Mouse (Mus musculus) heart, embryonic 10.5 days (tissue): Measurements from ENCODE around the gene Gm7138. TPM values are rescaled to one million over a fixed set of nuclear protein-coding genes. Genes with fewer than 3 reads are reported as not detected.
"Not testable (repeated sequence)": the region's sequence is repeated elsewhere in the genome, so short reads cannot be mapped to it uniquely, and the experiment has no call there.

Experiments used
- DNase-seq: peaks from one replicate; pipeline ENCODE4 v3.0.0-alpha.2; 2017; ENCODE audit warnings: low spot score
- H3K27ac ChIP-seq: fragments of 300-500 bp; sonication (generic); 2 replicates; pipeline ENCODE4 v1.5.1; 2016; ENCODE audit warnings: mild to moderate bottlenecking
- H3K27me3 ChIP-seq: fragments of 300-500 bp; sonication (generic); 2 replicates; pipeline ENCODE4 v1.6.1; 2016; ENCODE audit warnings: mild to moderate bottlenecking; ENCODE audit not compliant: poor library complexity, insufficient read depth, severe bottlenecking
- H3K36me3 ChIP-seq: fragments of 300-500 bp; sonication (generic); 2 replicates; pipeline ENCODE4 v1.6.1; 2016; ENCODE audit warnings: mild to moderate bottlenecking, moderate library complexity
- H3K4me1 ChIP-seq: fragments of 300-500 bp; sonication (generic); 2 replicates; pipeline ENCODE4 v1.6.1; 2016; ENCODE audit warnings: mild to moderate bottlenecking
- H3K4me3 ChIP-seq: fragments of 300-500 bp; sonication (generic); 2 replicates; pipeline ENCODE4 v1.5.1; 2016; ENCODE audit warnings: mild to moderate bottlenecking, moderate library complexity
- H3K9me3 ChIP-seq: fragments of 300-500 bp; sonication (generic); 2 replicates; pipeline ENCODE4 v1.6.1; 2016; ENCODE audit warnings: mild to moderate bottlenecking, moderate library complexity
- WGBS: fragments of 180-500 bp; shearing (Covaris S2); methylation state at CpG from one replicate; pipeline ENCODE4 v1.1.7; 2016; 5-methylcytosine and 5-hydroxymethylcytosine counted together
- polyA plus RNA-seq: library from polyadenylated mRNA; unstranded; fragments of >200 nt; fragmentation: Nextera tagmentation; extraction: Ambion mirVana; gene quantifications from 2 replicates; pipeline ENCODE4 v1.2.1, GENCODE M21; 2016

Gm7138 gene
- polyA plus RNA-seq = not detected in 2 replicates

- not testable (repeated sequence) for H3K27me3 ChIP-seq, H3K27ac ChIP-seq, H3K4me3 ChIP-seq, H3K4me1 ChIP-seq, H3K9me3 ChIP-seq, DNase-seq, H3K36me3 ChIP-seq
- WGBS = 64% methylated on average over 1 of the region's 1 CpGs
These were observed at the start of gene Gm7138 for GRCm38 (mm10) chr10:77776844-77777243. Gene Gm7138, minus strand, starts transcription at chr10:77776944.

DNA sequence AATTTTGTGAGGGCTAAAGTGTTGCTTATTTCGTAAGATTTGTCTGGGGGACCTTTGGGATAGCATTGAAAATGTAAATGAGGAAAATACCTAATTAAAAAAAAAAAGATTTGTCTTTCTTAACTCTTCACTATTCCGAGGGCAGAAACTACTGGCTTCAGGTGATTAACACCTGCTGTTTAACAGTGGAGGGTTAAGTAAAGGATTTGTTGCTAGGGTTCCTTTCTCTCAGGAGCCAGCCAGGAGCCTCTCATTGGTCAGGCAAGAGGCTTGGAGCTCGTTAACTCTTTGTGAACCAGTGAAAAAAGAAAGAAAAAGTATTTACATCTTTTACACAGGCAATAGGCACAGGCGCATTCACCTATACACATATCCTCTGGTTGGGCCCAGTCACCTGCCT is 42.5 kb upstream of the Gm7138 start:
- DNase-seq = no peak
- Histone ChIP-seq H3K9me3 (no peaks in the 10 kb centered on the region), H3K36me3 (no peaks in the 10 kb centered on the region), H3K27ac (no peak overlapping the region), H3K4me1 (no peaks in the 10 kb centered on the region), H3K27me3 (no peaks in the 10 kb centered on the region), H3K4me3 (no peak overlapping the region)
- WGBS = 34% methylated on average over 4 of the region's 4 CpGs

- WGBS = 92% methylated on average over 4 of the region's 4 CpGs
- Histone ChIP-seq H3K4me3 (no peak overlapping the region), H3K4me1 (no peaks in the 10 kb centered on the region), H3K27me3 (no peaks in the 10 kb centered on the region), H3K9me3 (no peaks in the 10 kb centered on the region), H3K36me3 (no peaks in the 10 kb centered on the region), H3K27ac (no peak overlapping the region)
- DNase-seq = no peak
These were observed 41.8 kb upstream of the Gm7138 start for GRCm38 (mm10) chr10:77818523-77818922.

- WGBS = 18% methylated on average over 5 of the region's 5 CpGs
These were observed 38.8 kb upstream of the Gm7138 start for GRCm38 (mm10) chr10:77815514-77815913.

DNA sequence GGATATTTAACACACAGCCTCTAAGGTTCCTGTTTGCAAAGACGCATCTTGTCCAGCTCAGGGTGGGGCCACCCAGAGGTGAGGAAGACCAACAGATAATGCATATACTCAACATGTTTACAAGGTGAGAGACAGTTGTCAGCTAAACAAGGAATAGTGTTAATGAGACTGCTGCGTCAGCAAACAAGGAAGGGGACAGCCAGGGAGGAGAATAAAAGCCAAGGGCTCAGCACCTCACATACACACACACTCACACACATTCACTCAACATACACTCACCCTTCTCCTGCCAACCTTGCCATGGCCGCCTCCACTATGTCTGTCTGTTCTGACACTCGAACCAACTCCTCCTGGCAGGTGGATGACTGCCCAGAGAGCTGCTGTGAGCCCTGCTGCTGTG is 37.6 kb upstream of the Gm7138 start, which contains the start of gene Gm2696:
Gm2696 (plus strand) TSS at position 301 of the 400 bp plus-strand sequence.
- H3K27ac ChIP-seq = no peak within 1 kb of the TSS
- H3K4me1 ChIP-seq = no peaks in the 10 kb centered on the region
- H3K36me3 ChIP-seq = no peaks in the 10 kb centered on the region
- DNase-seq = no peak
- no peaks in the 10 kb centered on the region for H3K27me3 ChIP-seq
- no peak within 1 kb of the TSS for H3K4me3 ChIP-seq
- WGBS = 39% methylated on average over 4 of the region's 4 CpGs
- no peaks in the 10 kb centered on the region for H3K9me3 ChIP-seq

More at GRCm38 (mm10) chr10:77815514-77815913, 38.8 kb upstream of the Gm7138 start:
- Histone ChIP-seq H3K27me3 (no peaks in the 10 kb centered on the region), H3K4me3 (no peak overlapping the region), H3K27ac (no peak overlapping the region), H3K36me3 (no peaks in the 10 kb centered on the region), H3K4me1 (no peaks in the 10 kb centered on the region), H3K9me3 (no peaks in the 10 kb centered on the region)
- no peak for DNase-seq

DNA sequence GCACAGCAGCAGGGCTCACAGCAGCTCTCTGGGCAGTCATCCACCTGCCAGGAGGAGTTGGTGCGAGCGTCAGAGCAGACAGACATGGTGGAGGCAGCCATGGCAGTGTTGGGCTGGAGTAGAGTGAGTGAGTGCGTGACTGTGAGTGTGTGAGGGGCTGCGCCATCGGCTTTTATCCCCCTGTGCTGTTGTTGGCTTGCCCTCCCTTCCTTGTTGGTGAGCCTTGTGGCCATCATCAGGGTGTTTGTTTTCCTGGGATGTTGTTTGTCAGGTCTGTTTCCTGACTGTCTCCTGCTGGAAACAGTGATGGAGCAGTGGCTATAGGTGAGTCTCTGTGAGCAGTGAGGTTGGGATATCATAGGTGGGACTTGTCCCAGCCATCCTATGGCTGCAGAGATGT is 35.0 kb upstream of the Gm7138 start, which contains the start of gene Gm9507:
Gm9507 (minus strand) TSS at position 101 of the 400 bp plus-strand sequence.
- Histone ChIP-seq H3K36me3 (no peaks in the 10 kb centered on the region), H3K4me1 (no peaks in the 10 kb centered on the region), H3K9me3 (0 out of 2 replicates have a peak, but pooled peaks cover 2% of the 10 kb centered on the region), H3K27ac (no peak within 1 kb of the TSS), H3K27me3 (no peaks in the 10 kb centered on the region), H3K4me3 (no peak within 1 kb of the TSS)
- no peak for DNase-seq
- 74% methylated on average over 5 of the region's 5 CpGs for WGBS

DNA sequence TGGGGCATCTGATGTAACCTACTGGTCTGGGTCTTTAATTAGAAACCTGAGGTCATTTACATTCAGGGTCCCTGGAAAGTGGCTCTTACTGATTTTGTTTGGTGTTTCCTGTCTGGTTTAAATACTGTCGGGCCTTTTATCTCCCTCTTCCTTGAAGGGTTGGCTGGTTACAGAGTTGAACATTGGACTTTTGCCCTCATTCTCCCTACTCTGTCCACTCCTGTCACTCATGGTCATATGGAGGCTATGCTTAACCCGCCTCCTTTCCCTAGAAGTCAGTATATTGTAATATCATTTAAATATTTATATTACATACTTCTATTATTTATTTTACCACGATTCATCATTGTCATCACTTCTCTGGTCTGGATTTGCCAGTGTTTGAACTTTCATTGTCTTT is 27.4 kb upstream of the Gm7138 start:
- no peak overlapping the region for H3K4me3 ChIP-seq
- H3K27ac ChIP-seq = no peak overlapping the region
- no peaks in the 10 kb centered on the region for H3K36me3 ChIP-seq
- 70% methylated on average over 3 of the region's 3 CpGs for WGBS
- DNase-seq = no peak
- H3K27me3 ChIP-seq = no peaks in the 10 kb centered on the region
- H3K9me3 ChIP-seq = 0 out of 2 replicates have a peak, but pooled peaks cover 2% of the 10 kb centered on the region
- H3K4me1 ChIP-seq = peaks cover 4% of the 10 kb centered on the region

DNA sequence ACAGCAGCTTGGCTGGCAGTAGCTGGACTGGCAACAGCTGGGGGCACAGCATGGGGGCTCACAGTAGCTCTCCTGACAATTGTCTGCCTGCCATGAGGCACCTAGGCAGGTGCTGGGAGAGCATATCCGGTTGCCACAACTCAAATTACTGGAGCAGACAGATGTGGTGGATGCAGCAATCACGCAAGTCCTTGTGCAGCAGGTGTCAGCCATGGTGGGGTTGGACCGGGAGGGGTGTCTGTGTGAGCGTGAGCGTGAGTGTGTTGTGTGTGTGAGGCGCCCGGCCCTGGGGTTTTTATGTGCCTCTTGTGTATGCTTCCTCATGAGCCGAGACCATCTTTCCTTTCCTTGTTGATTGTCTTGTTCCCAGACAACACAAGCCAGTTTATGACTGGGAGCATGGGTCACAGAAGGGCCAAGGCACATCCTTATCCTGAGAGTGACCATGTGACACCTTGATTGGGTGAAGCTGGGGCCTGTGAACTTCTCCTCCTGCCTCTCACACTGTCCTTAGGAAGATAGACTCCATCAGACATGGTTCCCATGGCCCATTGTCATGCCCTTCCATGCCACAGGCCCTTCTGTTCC is 22.3 kb upstream of the Gm7138 start, which contains the start of gene Gm19668:
Gm19668 (minus strand) TSS at position 213 of the 588 bp plus-strand sequence.
- peak within 1 kb of the TSS; percentile 31; the same call in 1 of the 2 replicates for H3K27ac ChIP-seq
- H3K9me3 ChIP-seq = no peaks in the 10 kb centered on the region
- no peaks in the 10 kb centered on the region for H3K27me3 ChIP-seq
- peaks cover 26% of the 10 kb centered on the region for H3K4me1 ChIP-seq
- H3K4me3 ChIP-seq = no peak within 1 kb of the TSS
- H3K36me3 ChIP-seq = no peaks in the 10 kb centered on the region
- 58% methylated on average over 8 of the region's 8 CpGs for WGBS
- no peak for DNase-seq

GRCm38 (mm10) chr10:77798164-77798920 is 21.6 kb upstream of the Gm7138 start:
- H3K27me3 ChIP-seq, H3K9me3 ChIP-seq, H3K4me3 ChIP-seq, DNase-seq, H3K36me3 ChIP-seq: not testable (repeated sequence)
- peaks cover 26% of the 10 kb centered on the region for H3K4me1 ChIP-seq
- peak overlapping the region; percentile 31; the same call in 1 of the 2 replicates for H3K27ac ChIP-seq
- WGBS = 27% methylated on average over 3 of the region's 3 CpGs

DNA sequence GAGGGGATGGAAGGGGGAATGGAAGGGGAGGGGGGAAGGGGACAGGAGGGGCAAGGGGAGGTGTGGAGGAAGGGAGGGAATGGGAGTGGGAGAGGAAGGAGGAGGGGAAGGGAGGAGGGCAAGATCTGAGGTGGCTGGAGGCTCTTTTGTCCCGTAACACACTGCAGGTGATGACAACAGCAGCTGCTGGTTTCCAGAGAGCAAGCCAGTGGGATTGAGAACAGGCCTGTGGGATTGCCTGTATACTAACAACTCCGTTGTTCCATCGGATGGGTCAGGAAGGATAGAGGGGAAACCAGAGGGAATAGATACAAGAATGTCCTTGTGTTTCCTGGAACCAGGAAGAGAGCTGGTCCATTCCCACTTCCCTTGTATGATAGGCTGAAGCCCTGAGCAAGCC is 20.9 kb upstream of the Gm7138 start:
- Histone ChIP-seq H3K4me3 (no peak overlapping the region), H3K4me1 (peaks cover 26% of the 10 kb centered on the region), H3K36me3 (no peaks in the 10 kb centered on the region), H3K27ac (peak overlapping the region; percentile 31; the same call in 1 of the 2 replicates), H3K9me3 (no peaks in the 10 kb centered on the region), H3K27me3 (no peaks in the 10 kb centered on the region)
- WGBS = 12% methylated on average over 3 of the region's 3 CpGs
- no peak for DNase-seq

DNA sequence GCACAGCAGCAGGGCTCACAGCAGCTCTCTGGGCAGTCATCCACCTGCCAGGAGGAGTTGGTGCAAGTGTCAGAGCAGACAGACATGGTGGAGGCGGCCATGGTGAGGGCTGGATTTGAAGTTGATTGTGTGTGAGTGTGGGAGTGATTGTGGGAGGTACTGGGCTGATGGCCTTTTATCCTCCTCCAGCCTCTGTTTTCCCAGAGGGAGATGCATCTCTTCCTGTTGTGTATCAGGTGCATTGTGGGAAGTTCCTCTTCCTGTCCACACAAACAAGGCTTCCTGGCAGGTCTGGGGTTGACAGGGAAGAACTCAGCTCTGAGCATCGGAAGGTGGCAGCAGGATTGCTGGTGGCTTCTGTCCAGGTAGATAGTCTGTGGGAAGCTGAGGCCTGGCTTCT is 18.2 kb upstream of the Gm7138 start, which contains the start of gene Gm9639:
Gm9639 (minus strand) TSS at position 101 of the 400 bp plus-strand sequence.
- no peaks in the 10 kb centered on the region for H3K9me3 ChIP-seq
- H3K27me3 ChIP-seq = no peaks in the 10 kb centered on the region
- WGBS = 43% methylated on average over 2 of the region's 2 CpGs
- H3K27ac ChIP-seq = no peak within 1 kb of the TSS
- no peak for DNase-seq
- H3K36me3 ChIP-seq = no peaks in the 10 kb centered on the region
- H3K4me3 ChIP-seq = no peak within 1 kb of the TSS
- peaks cover 26% of the 10 kb centered on the region for H3K4me1 ChIP-seq

DNA sequence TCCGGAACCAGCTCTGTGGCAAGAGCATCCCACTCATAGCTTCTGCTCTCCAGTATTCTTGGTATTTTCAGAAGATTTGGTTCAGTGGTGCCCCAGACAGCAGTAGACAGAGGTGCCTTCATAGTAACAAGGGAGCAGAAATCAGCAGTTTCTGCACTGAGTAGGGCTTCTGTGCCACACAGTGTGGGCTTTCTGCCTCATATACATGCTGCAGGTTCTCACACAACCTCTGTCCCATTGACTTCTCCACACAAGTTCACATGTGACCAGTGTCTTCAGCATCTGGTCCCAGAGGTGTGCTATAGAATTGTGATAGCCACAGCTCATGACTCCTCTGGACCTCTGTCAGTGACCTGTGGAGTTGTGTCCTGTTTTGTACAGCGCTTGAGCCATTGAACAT is 11.9 kb upstream of the Gm7138 start:
- Histone ChIP-seq H3K27me3 (no peaks in the 10 kb centered on the region), H3K4me1 (0 out of 2 replicates have a peak, but pooled peaks cover 3% of the 10 kb centered on the region), H3K27ac (no peak overlapping the region), H3K36me3 (no peaks in the 10 kb centered on the region), H3K9me3 (no peaks in the 10 kb centered on the region), H3K4me3 (no peak overlapping the region)
- 75% methylated on average over 2 of the region's 2 CpGs for WGBS
- no peak for DNase-seq

DNA sequence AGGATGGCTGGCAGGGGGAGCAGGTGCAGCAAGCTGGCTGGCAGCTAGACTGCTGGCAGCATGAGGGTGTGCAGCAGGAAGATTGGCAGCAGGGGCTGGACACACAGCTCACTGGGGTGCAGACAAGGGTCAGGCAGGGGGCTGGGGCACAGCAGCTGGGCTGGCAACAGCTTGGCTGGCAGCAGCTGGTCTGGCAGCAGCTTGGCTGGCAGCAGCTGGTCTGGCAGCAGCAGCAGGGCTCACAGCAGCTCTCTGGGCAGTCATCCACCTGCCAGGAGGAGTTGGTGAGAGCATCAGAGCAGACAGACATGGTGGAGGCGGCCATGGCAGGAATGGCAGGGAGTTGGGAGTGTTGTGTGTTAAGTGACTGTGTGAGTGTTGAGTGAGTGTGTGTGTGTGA is 11.1 kb upstream of the Gm7138 start, which contains the start of gene Gm7137:
Gm7137 (minus strand) TSS at position 325 of the 400 bp plus-strand sequence.
- WGBS = 53% methylated on average over 1 of the region's 1 CpGs
- H3K4me1 ChIP-seq, H3K27ac ChIP-seq, H3K36me3 ChIP-seq, DNase-seq, H3K27me3 ChIP-seq, H3K9me3 ChIP-seq, H3K4me3 ChIP-seq: not testable (repeated sequence)
